Comparison of ENCODE assay signal across 11 mouse cellular contexts in the genomic region with DNA sequence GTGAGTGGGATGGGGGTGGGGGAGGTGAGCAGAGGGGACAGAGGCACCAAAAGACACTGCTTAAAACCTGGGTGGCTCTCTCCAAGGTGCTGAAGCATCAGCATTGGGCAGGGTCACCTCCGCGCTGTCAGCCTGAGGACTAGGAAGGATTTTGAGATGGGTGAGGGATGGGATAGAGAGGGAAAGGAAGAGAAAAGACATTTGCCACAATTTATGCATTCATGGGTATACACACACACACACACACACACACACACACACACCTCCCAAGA.
A peak's percentile ranks its signal among the peaks of the same experiment; 100 is the strongest.
DNase-seq lines count a peak whose midpoint lies in the region; ATAC-seq and TF ChIP-seq lines count a peak whose summit lies in the region.
"Had no signal": no experiment of that assay in that cellular context is flagged by ENCODE, and none has a peak within 500 bp of the region (broad histone marks: within the 10 kb centered on the region; RNA-seq: fewer than 3 reads in every experiment).

No protein-coding gene starts in this region.

- H3K27ac ChIP-seq in embryonic facial prominence, embryonic 11.5 days (replicated peaks; ENCODE audit: low read depth, low read length) = no peak overlapping the region
- peak overlapping the region; percentile 4; the same call in 1 of the 2 replicates for H3K27ac ChIP-seq in neural tube, embryonic 14.5 days (ENCODE audit: low read depth, low read length)
- H3K27ac ChIP-seq in liver, embryonic 12.5 days = no peak overlapping the region
- H3K27ac ChIP-seq in liver, embryonic 11.5 days (ENCODE audit: low read depth, low read length) = no peak overlapping the region
- H3K27ac ChIP-seq: heart, embryonic 13.5 days had no signal

- no peak overlapping the region for H3K4me3 ChIP-seq in lung, adult 2 months (replicated peaks; ENCODE audit: extremely low read depth, low read depth, low read length)
- H3K4me3 ChIP-seq in embryonic facial prominence, embryonic 11.5 days (ENCODE audit: low read depth, low read length) = no peak overlapping the region
- no peak overlapping the region for H3K4me3 ChIP-seq in neural tube, embryonic 14.5 days (ENCODE audit: low read depth, low read length)
- no peak overlapping the region for H3K4me3 ChIP-seq in liver, embryonic 12.5 days
- no peak overlapping the region for H3K4me3 ChIP-seq in liver, embryonic 11.5 days (ENCODE audit: low read depth, low read length)
- H3K4me3 ChIP-seq: erythroblast, embryonic 14.5 days; heart, embryonic 13.5 days had no signal

- H3K4me1 ChIP-seq in lung, adult 2 months (ENCODE audit: control insufficient read depth, insufficient read depth, low read length) = no peaks in the 10 kb centered on the region; the same call in 1 of the 2 replicates
- H3K4me1 ChIP-seq in embryonic facial prominence, embryonic 11.5 days (ENCODE audit: control insufficient read depth, insufficient read depth, low read length) = no peaks in the 10 kb centered on the region; the same call in 1 of the 2 replicates
- H3K4me1 ChIP-seq in neural tube, embryonic 14.5 days (ENCODE audit: control insufficient read depth, insufficient read depth, low read length) = peaks cover 42% of the 10 kb centered on the region
- 0 out of 2 replicates have a peak, but pooled peaks cover 4% of the 10 kb centered on the region for H3K4me1 ChIP-seq in liver, embryonic 12.5 days
- H3K4me1 ChIP-seq in liver, embryonic 11.5 days (replicated peaks; ENCODE audit: control insufficient read depth, insufficient read depth, low read length) = peaks cover 11% of the 10 kb centered on the region

- no peaks in the 10 kb centered on the region for H3K9me3 ChIP-seq in embryonic facial prominence, embryonic 11.5 days (replicated peaks; ENCODE audit: control insufficient read depth, low read length)
- H3K9me3 ChIP-seq in neural tube, embryonic 14.5 days (ENCODE audit: control insufficient read depth, low read length) = no peaks in the 10 kb centered on the region
- H3K9me3 ChIP-seq in liver, embryonic 12.5 days (replicated peaks) = no peaks in the 10 kb centered on the region
- no peaks in the 10 kb centered on the region for H3K9me3 ChIP-seq in liver, embryonic 11.5 days (ENCODE audit: control insufficient read depth, low read length)
- H3K9me3 ChIP-seq: heart, embryonic 13.5 days had no signal

- WGBS in lung, adult 2 months = 26% methylated on average over 2 of the region's 2 CpGs
- WGBS in embryonic facial prominence, embryonic 11.5 days = 0% methylated on average over 2 of the region's 2 CpGs
- 6% methylated on average over 2 of the region's 2 CpGs for WGBS in neural tube, embryonic 14.5 days
- 8% methylated on average over 2 of the region's 2 CpGs for WGBS in liver, embryonic 12.5 days (ENCODE audit: insufficient replicate concordance)
- WGBS in liver, embryonic 11.5 days = 11% methylated on average over 2 of the region's 2 CpGs

- TF ChIP-seq POLR2A in lung, adult 2 months (IDR thresholded peaks at IDR 0.05; ENCODE audit: borderline replicate concordance, extremely low read depth, low read depth, low read length) = no peak

- H3K27me3 ChIP-seq in embryonic facial prominence, embryonic 11.5 days (ENCODE audit: control insufficient read depth, insufficient read depth, low read length) = peaks cover 18% of the 10 kb centered on the region
- no peaks in the 10 kb centered on the region for H3K27me3 ChIP-seq in neural tube, embryonic 14.5 days (ENCODE audit: control insufficient read depth, insufficient read depth, low read length)
- peaks cover 48% of the 10 kb centered on the region for H3K27me3 ChIP-seq in liver, embryonic 12.5 days (replicated peaks)
- H3K27me3 ChIP-seq in liver, embryonic 11.5 days (replicated peaks; ENCODE audit: control insufficient read depth, insufficient read depth, low read length) = peaks cover 28% of the 10 kb centered on the region

- no peak for ATAC-seq in embryonic facial prominence, embryonic 11.5 days (replicated peaks; ENCODE audit: insufficient number of reproducible peaks, low FRiP score, low TSS enrichment, low read depth)
- no peak for ATAC-seq in neural tube, embryonic 14.5 days (ENCODE audit: low read depth)
- no peak for ATAC-seq in liver, embryonic 12.5 days
- ATAC-seq in liver, embryonic 11.5 days (replicated peaks; ENCODE audit: low FRiP score) = no peak

- peak; percentile 77 for DNase-seq in embryo, embryonic 10 days (ENCODE audit: low spot score)
- DNase-seq in embryo, embryonic 9.5 days (ENCODE audit: extremely low spot score) = no peak
- DNase-seq in lung, postnatal 14 days = peak; percentile 28
- no peak for DNase-seq in lung, adult 2 months
- peak; percentile 80 for DNase-seq in embryonic facial prominence, embryonic 11.5 days (ENCODE audit: low spot score)
- DNase-seq in liver, embryonic 11.5 days (ENCODE audit: low spot score) = no peak
- DNase-seq: cerebellum, adult 11-12 months had no signal

- no peaks in the 10 kb centered on the region for H3K36me3 ChIP-seq in embryonic facial prominence, embryonic 11.5 days (replicated peaks; ENCODE audit: control insufficient read depth, insufficient read depth, low read depth, low read length)
- no peaks in the 10 kb centered on the region for H3K36me3 ChIP-seq in neural tube, embryonic 14.5 days (ENCODE audit: control insufficient read depth, insufficient read depth, low read length)
- H3K36me3 ChIP-seq in liver, embryonic 12.5 days = no peaks in the 10 kb centered on the region
- H3K36me3 ChIP-seq in liver, embryonic 11.5 days (ENCODE audit: control insufficient read depth, insufficient read depth, low read length) = no peaks in the 10 kb centered on the region
- H3K36me3 ChIP-seq: heart, embryonic 13.5 days had no signal

- H3K9ac ChIP-seq in embryonic facial prominence, embryonic 11.5 days (replicated peaks; ENCODE audit: low read length) = no peak overlapping the region
- H3K9ac ChIP-seq in neural tube, embryonic 14.5 days (replicated peaks; ENCODE audit: low read depth, low read length) = no peak overlapping the region
- no peak overlapping the region for H3K9ac ChIP-seq in liver, embryonic 12.5 days
- no peak overlapping the region for H3K9ac ChIP-seq in liver, embryonic 11.5 days (ENCODE audit: low read depth, low read length)
- H3K9ac ChIP-seq: heart, embryonic 13.5 days had no signal

- H3K4me2 ChIP-seq in embryonic facial prominence, embryonic 11.5 days (ENCODE audit: low read depth, low read length) = no peak overlapping the region
- H3K4me2 ChIP-seq in neural tube, embryonic 14.5 days (ENCODE audit: low read depth, low read length) = no peak overlapping the region
- H3K4me2 ChIP-seq in liver, embryonic 12.5 days = no peak overlapping the region
- H3K4me2 ChIP-seq in liver, embryonic 11.5 days = no peak overlapping the region
- H3K4me2 ChIP-seq: heart, embryonic 13.5 days had no signal

- no peak for TF ChIP-seq CTCF in lung, adult 2 months (IDR thresholded peaks at IDR 0.05; ENCODE audit: insufficient read depth, low read length)

Comparison
In these comparisons a context has a peak if more than half of its experiments do, and no peak if none do; other contexts are left out.
1. DNase-seq: peak in embryo, embryonic 10 days (single experiment), lung, postnatal 14 days (single experiment) and embryonic facial prominence, embryonic 11.5 days (single experiment); none in embryo, embryonic 9.5 days (single experiment), lung, adult 2 months (single experiment) and liver, embryonic 11.5 days (single experiment).